Mouse (Mus musculus): Measurements from ENCODE around the gene Hrh1. TPM values are rescaled to one million over a fixed set of nuclear protein-coding genes. Genes with fewer than 3 reads are reported as not detected.

The Hrh1 gene
- polyA plus RNA-seq, 1 experiment, result 0.66 TPM

DNA sequence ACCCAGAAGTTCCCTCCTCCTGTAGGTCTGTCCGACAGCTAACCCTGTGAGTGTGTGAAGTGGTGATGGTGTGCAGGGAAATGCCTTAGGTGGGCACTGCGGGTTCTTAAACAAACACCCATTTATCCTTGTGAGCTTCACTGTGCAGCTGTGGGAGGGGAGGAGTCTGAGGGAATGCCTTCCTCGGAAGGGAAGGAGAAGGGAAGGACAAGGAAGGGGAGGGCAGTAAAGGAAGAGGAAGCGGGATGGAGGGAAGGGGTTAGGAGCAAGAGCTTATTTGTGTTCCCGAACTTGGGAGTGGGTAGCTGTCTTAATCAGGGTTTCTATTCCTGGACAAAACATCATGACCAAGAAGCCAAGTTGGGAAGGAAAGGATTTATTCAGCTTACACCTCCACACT is 27.6 kb downstream of the Hrh1 start:
- TF ChIP-seq CTCF (IDR thresholded peaks at IDR 0.05; ENCODE audit: low read depth, low read length) (no peak), POLR2A (IDR thresholded peaks at IDR 0.05; ENCODE audit: borderline replicate concordance, low read depth, low read length) (no peak)
- H3K4me3 ChIP-seq (ENCODE audit: insufficient read depth, low read length), result no peak overlapping the region
- 0 out of 2 replicates have a peak, but pooled peaks cover under 1% of the 10 kb centered on the region for H3K4me1 ChIP-seq (ENCODE audit: control insufficient read depth, insufficient read depth, low read length)
- no peak overlapping the region for H3K27ac ChIP-seq (ENCODE audit: insufficient read depth, low read depth, low read length)

DNA sequence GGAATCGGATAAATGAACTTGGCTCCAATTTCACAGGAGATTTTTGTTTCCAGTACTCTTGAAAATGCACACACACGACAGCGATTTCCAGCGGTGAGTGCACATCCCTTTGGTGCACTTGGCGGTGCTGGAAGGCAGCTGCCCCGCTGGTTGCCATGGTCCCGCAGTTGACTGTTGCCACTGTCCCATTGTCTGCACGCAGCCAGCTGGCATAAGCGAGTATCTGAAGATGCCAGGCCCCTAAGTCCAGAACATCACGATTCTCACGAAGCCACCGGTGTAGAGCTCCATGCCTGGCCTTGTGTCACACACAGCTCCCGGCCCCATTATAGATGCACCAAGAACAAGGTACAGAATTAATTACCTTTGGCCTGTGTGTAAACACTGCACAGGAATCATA is 29.9 kb downstream of the Hrh1 start:
- H3K4me1 ChIP-seq (ENCODE audit: control insufficient read depth, insufficient read depth, low read length), result 0 out of 2 replicates have a peak, but pooled peaks cover 4% of the 10 kb centered on the region
- no peak overlapping the region for H3K27ac ChIP-seq (ENCODE audit: insufficient read depth, low read depth, low read length)
- H3K4me3 ChIP-seq (ENCODE audit: insufficient read depth, low read length), result no peak overlapping the region
- TF ChIP-seq CTCF (IDR thresholded peaks at IDR 0.05; ENCODE audit: low read depth, low read length) (no peak), POLR2A (IDR thresholded peaks at IDR 0.05; ENCODE audit: borderline replicate concordance, low read depth, low read length) (no peak)

DNA sequence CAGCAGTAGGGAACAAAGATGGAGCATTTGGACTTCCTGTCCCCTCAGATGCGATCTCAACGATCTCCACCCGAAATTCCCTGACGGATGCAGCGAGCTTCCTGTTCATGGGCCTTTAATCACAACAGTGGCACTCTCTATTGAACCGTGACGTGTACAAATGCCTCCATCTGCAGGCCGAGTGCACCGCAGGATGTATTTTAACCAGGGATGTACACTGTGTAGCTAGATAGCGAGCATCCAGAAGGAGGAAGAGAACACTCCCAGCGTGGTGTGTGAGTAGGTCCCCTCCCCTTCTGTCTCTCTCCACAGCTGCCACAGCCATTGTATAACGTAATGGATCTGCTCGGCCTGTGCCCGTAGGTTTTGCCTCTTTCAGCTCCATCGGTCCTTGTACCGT is 31.1 kb downstream of the Hrh1 start:
- Histone ChIP-seq H3K27ac (ENCODE audit: insufficient read depth, low read depth, low read length) (no peak overlapping the region), H3K4me1 (ENCODE audit: control insufficient read depth, insufficient read depth, low read length) (0 out of 2 replicates have a peak, but pooled peaks cover 4% of the 10 kb centered on the region), H3K4me3 (ENCODE audit: insufficient read depth, low read length) (no peak overlapping the region)
- no peak for TF ChIP-seq CTCF (IDR thresholded peaks at IDR 0.05; ENCODE audit: low read depth, low read length)
- no peak for TF ChIP-seq POLR2A (IDR thresholded peaks at IDR 0.05; ENCODE audit: borderline replicate concordance, low read depth, low read length)

DNA sequence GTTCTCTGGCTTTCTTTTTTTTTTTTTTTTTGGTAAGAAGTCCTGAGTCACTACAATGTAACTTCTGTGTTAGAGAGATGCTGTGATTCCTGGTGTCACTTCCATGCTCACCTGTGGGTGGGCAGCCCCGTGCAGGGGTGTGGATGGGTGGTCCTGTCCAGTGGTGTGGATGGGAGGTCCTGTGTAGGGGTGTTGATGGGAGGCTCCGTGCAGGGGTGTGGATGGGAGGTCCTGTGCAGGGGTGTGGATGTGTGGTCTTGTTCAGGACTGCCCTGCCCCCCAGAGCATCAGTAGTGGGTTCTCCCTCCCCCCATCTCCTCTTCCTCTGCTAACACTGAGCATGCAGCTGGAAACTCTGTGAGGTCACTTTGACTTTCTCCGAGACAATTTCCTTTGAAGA is 34.9 kb downstream of the Hrh1 start:
- no peak for TF ChIP-seq POLR2A (IDR thresholded peaks at IDR 0.05; ENCODE audit: borderline replicate concordance, low read depth, low read length)
- TF ChIP-seq CTCF (IDR thresholded peaks at IDR 0.05; ENCODE audit: low read depth, low read length), result no peak
- no peak overlapping the region for H3K4me3 ChIP-seq (ENCODE audit: insufficient read depth, low read length)
- no peak overlapping the region for H3K27ac ChIP-seq (ENCODE audit: insufficient read depth, low read depth, low read length)
- H3K4me1 ChIP-seq (ENCODE audit: control insufficient read depth, insufficient read depth, low read length), result 0 out of 2 replicates have a peak, but pooled peaks cover 4% of the 10 kb centered on the region

DNA sequence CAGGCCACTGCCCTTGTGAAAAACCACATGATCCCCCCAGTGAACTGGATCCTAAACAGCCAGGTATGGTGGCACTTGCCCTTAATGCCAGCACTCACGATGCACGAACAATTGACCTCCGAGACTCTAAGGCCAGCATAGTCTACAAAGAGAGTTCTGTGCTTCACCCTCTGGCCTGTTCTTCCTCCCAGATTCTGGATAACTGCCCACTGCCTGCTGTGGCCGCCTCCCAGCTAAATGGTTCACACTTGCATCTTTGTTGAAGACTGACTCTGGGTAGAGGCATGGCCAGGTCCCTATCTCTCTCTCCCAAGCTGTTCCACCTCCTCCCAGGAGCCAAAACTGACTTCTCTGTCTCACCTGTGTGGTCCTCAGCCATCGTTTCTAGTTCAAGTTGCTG is 36.8 kb downstream of the Hrh1 start:
- TF ChIP-seq POLR2A (IDR thresholded peaks at IDR 0.05; ENCODE audit: borderline replicate concordance, low read depth, low read length) (no peak), CTCF (IDR thresholded peaks at IDR 0.05; ENCODE audit: low read depth, low read length) (no peak)
- H3K27ac ChIP-seq (ENCODE audit: insufficient read depth, low read depth, low read length), result no peak overlapping the region
- no peak overlapping the region for H3K4me3 ChIP-seq (ENCODE audit: insufficient read depth, low read length)
- H3K4me1 ChIP-seq (ENCODE audit: control insufficient read depth, insufficient read depth, low read length), result 0 out of 2 replicates have a peak, but pooled peaks cover 4% of the 10 kb centered on the region

DNA sequence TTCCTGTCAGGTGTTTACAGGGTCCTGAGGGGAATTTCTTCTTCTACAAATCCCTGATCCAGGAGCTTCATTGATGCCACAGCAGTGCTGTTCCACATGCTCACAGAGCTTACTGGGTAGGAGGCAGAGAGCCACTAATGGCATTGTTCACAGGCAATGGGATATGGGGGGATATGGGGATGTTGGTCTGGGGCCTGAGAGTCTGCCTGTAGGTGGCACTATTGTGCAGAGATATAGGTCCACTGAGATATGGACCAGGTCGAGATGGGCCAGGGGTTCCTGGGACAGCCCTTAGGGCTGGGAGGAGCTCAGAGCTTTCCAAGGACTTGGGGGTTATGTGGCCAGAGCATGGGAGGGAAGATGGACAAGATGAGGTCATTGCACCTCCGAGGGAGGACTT is 42.6 kb downstream of the Hrh1 start:
- no peak overlapping the region for H3K27ac ChIP-seq (ENCODE audit: insufficient read depth, low read depth, low read length)
- H3K4me3 ChIP-seq (ENCODE audit: insufficient read depth, low read length), result no peak overlapping the region
- TF ChIP-seq CTCF (IDR thresholded peaks at IDR 0.05; ENCODE audit: low read depth, low read length), result no peak
- no peaks in the 10 kb centered on the region for H3K4me1 ChIP-seq (ENCODE audit: control insufficient read depth, insufficient read depth, low read length)

DNA sequence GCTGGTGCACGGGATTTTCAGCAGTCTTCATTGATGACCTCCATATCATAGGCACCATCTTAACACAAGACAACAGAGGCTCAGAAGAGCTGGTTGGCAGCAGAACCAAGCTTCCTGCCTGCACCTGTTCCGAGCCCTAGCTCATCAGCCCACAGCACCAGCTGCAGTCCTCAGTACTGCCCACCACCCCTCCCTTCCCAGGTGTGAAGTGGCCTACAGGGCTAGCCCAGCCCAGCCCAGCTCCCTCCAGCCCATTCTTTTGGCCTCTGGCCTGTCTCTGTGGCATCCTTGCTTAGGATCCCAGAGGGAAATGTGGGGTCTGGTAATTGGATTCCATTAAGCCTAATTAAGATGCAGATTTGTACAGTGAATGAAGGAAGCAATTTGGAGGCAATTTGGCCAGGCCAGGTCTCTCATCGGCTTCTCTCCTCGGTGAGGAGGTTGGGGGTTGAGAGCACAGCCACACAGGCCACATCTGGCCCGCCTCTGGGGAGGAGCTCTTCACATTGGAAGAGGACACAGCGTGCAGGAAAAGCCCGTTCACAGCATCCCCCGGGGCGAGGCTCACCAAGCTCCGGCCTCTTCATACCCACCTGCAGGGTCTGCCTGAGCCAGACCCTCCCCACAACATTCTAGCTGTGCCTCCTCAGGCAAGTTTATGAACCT is 43.2 kb downstream of the Hrh1 start:
- no peak overlapping the region for H3K4me3 ChIP-seq (ENCODE audit: insufficient read depth, low read length)
- TF ChIP-seq CTCF (IDR thresholded peaks at IDR 0.05; ENCODE audit: low read depth, low read length), result no peak
- no peak for TF ChIP-seq POLR2A (IDR thresholded peaks at IDR 0.05; ENCODE audit: borderline replicate concordance, low read depth, low read length)
- H3K27ac ChIP-seq (ENCODE audit: insufficient read depth, low read depth, low read length), result no peak overlapping the region
- no peaks in the 10 kb centered on the region for H3K4me1 ChIP-seq (ENCODE audit: control insufficient read depth, insufficient read depth, low read length)

DNA sequence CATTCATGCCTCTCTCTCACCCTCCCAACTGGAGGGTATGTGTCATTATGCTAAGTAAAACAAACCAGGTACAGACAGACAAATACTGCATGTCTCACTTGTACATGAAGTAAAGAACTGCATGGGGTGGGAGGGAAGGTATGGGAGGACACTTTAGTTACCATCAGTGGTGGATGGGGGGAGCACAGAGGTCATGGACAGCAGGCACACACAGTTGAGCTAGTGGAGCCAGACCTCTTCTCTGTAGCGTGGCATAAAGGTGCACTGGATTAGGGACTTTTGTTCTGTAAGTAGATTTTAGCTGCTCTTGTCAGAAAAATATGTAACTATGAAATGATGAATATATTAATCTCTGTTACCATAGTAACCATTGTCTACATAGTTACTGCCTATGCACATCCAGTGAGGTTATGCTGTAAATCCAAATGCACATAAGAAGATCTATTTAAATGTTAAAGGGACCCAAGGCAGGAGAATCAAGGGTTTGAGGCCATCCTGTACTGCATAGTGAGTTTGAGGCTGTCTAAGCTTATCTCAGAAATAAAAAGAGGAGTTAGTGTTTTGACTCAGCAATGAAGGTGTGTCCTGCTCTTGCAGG is 46.6 kb downstream of the Hrh1 start:
- no peaks in the 10 kb centered on the region for H3K4me1 ChIP-seq (ENCODE audit: control insufficient read depth, insufficient read depth, low read length)
- TF ChIP-seq POLR2A (IDR thresholded peaks at IDR 0.05; ENCODE audit: borderline replicate concordance, low read depth, low read length), result no peak
- no peak for TF ChIP-seq CTCF (IDR thresholded peaks at IDR 0.05; ENCODE audit: low read depth, low read length)

DNA sequence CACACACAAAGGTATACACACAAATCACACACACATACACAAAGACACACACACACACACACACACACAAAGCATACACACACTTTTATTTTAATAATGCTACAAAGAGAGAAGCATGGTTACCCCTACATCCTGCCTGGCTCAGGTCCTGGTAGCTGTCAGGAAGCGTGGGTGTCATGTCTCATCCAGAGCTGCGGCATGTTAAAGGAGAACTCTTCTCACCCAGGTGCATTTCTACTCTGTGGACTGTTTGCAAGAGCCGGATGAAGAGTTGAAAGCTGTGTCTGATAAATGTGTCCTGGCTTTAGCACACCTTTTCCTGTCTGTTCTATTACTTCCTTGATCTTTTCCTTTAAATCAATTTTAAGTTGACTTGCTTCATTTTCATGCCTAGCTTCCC is 47.2 kb downstream of the Hrh1 start:
- Histone ChIP-seq H3K4me1 (ENCODE audit: control insufficient read depth, insufficient read depth, low read length) (no peaks in the 10 kb centered on the region), H3K27ac (ENCODE audit: insufficient read depth, low read depth, low read length) (no peak overlapping the region), H3K4me3 (ENCODE audit: insufficient read depth, low read length) (no peak overlapping the region)
- TF ChIP-seq POLR2A (IDR thresholded peaks at IDR 0.05; ENCODE audit: borderline replicate concordance, low read depth, low read length) (no peak), CTCF (IDR thresholded peaks at IDR 0.05; ENCODE audit: low read depth, low read length) (no peak)

More for the DNA sequence above, 46.6 kb downstream of the Hrh1 start:
- Histone ChIP-seq H3K27ac (ENCODE audit: insufficient read depth, low read depth, low read length) (no peak overlapping the region), H3K4me3 (ENCODE audit: insufficient read depth, low read length) (no peak overlapping the region)

DNA sequence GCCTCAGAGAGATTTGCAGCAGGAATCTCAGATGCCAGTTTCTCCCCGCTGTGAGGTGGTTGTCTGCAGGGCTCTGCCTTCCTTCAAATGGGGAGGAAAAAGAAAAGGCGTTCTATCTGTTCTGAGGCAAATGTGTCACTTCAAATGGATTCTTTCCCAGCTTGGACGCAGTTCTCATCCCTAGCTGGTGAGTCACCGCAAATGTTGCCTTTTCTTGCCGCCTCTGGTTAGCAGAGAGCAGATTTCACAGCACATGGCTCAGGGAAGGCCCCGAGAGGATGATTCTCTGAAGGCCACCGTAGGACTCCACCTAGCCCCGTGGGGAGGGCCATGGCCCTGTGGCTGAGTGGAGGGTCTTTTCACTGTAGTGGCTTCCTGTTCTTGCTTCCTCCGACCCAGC is 51.2 kb downstream of the Hrh1 start:
- TF ChIP-seq POLR2A (IDR thresholded peaks at IDR 0.05; ENCODE audit: borderline replicate concordance, low read depth, low read length), result no peak
- TF ChIP-seq CTCF (IDR thresholded peaks at IDR 0.05; ENCODE audit: low read depth, low read length), result no peak
- peaks cover 2% of the 10 kb centered on the region; the same call in 1 of the 2 replicates for H3K4me1 ChIP-seq (ENCODE audit: control insufficient read depth, insufficient read depth, low read length)

More for the DNA sequence above, 51.2 kb downstream of the Hrh1 start:
- no peak overlapping the region for H3K4me3 ChIP-seq (ENCODE audit: insufficient read depth, low read length)
- H3K27ac ChIP-seq (ENCODE audit: insufficient read depth, low read depth, low read length), result no peak overlapping the region
